Mouse (Mus musculus): ENCODE measurements around the gene Tardbp.

- TF ChIP-seq CTCF (IDR thresholded peaks at IDR 0.05) (no peak), POLR2A (IDR thresholded peaks at IDR 0.05; ENCODE audit: insufficient read depth, low read depth, low read length) (peak; percentile 64; the same call in 1 of the 2 replicates), EP300 (IDR thresholded peaks at IDR 0.05; ENCODE audit: insufficient read depth, low read depth, low read length) (0 out of 2 replicates have a peak, but pooled peaks have one; percentile 16)
These were observed 40.4 kb upstream of the Tardbp start for GRCm38 (mm10) chr4:148667006-148667755.
